Mouse (Mus musculus) CD4-positive, CD25-positive, alpha-beta regulatory T cell, adult 4 months (primary cell): ENCODE measurements around the gene Rims3. TPM values are rescaled to one million over a fixed set of nuclear protein-coding genes. Genes with fewer than 3 reads are reported as not detected.

Experiments
- ATAC-seq: one replicate; pipeline ENCODE4 v1.8.0; 2017
- polyA plus RNA-seq, 2 experiments: library from polyadenylated mRNA; unstranded; fragments of 100-300 nt; shearing (Covaris generic); gene quantifications; one replicate each; pipeline ENCODE4 v1.2.1; 2017

The Rims3 gene
- polyA plus RNA-seq, 2 experiments from 2014 or later: 0.63 to 1.2 TPM

- ATAC-seq: peak; percentile 71
Measured at GRCm38 (mm10) chr4:120850946-120851345, 3.7 kb upstream of the Rims3 start.

GRCm38 (mm10) chr4:120855360-120856060 is 894 bp downstream of the Rims3 start:
- ATAC-seq: no peak

- ATAC-seq: no peak
Measured at GRCm38 (mm10) chr4:120856376-120856775, 1.8 kb downstream of the Rims3 start.

- no peak for ATAC-seq
Measured at GRCm38 (mm10) chr4:120859865-120860264, 5.2 kb downstream of the Rims3 start.

- no peak for ATAC-seq
Measured at GRCm38 (mm10) chr4:120866211-120866610, 11.6 kb downstream of the Rims3 start.

GRCm38 (mm10) chr4:120868246-120868645 is 13.6 kb downstream of the Rims3 start:
- no peak for ATAC-seq

GRCm38 (mm10) chr4:120868988-120869387 is 14.4 kb downstream of the Rims3 start:
- ATAC-seq: no peak

GRCm38 (mm10) chr4:120870262-120870748 is 15.7 kb downstream of the Rims3 start:
- ATAC-seq: no peak

- ATAC-seq: no peak
Measured at GRCm38 (mm10) chr4:120875961-120876360, 21.3 kb downstream of the Rims3 start.

GRCm38 (mm10) chr4:120878728-120879127 is 24.1 kb downstream of the Rims3 start:
- no peak for ATAC-seq

GRCm38 (mm10) chr4:120879386-120879785 is 24.8 kb downstream of the Rims3 start:
- no peak for ATAC-seq

GRCm38 (mm10) chr4:120880731-120881432 is 26.3 kb downstream of the Rims3 start:
- ATAC-seq: no peak

- ATAC-seq: peak; percentile 97
Measured at GRCm38 (mm10) chr4:120882002-120882625, 27.5 kb downstream of the Rims3 start.

GRCm38 (mm10) chr4:120885208-120886120 is 30.8 kb downstream of the Rims3 start:
- ATAC-seq: no peak

GRCm38 (mm10) chr4:120886131-120886530 is 31.5 kb downstream of the Rims3 start:
- no peak for ATAC-seq

- ATAC-seq: no peak
Measured at GRCm38 (mm10) chr4:120886811-120887210, 32.2 kb downstream of the Rims3 start.

GRCm38 (mm10) chr4:120887381-120888112 is 32.9 kb downstream of the Rims3 start:
- peak; percentile 82 for ATAC-seq

GRCm38 (mm10) chr4:120888884-120889283 is 34.3 kb downstream of the Rims3 start:
- no peak for ATAC-seq

GRCm38 (mm10) chr4:120890754-120891440 is 36.3 kb downstream of the Rims3 start:
- ATAC-seq: no peak

GRCm38 (mm10) chr4:120891960-120892359 is 37.3 kb downstream of the Rims3 start:
- no peak for ATAC-seq

GRCm38 (mm10) chr4:120892516-120892915 is 37.9 kb downstream of the Rims3 start:
- no peak for ATAC-seq
